Mouse (Mus musculus) ovary, postnatal 36 days (tissue): ENCODE measurements around the gene Slamf1.
"Not testable (repeated sequence)": the region's sequence is repeated elsewhere in the genome, so short reads cannot be mapped to it uniquely, and the experiment has no call there.

Source experiments
- DNase-seq: peaks from one replicate; pipeline ENCODE4 v3.0.0; 2022; ENCODE audit warnings: low spot score, mixed read lengths

Gene Slamf1

DNA sequence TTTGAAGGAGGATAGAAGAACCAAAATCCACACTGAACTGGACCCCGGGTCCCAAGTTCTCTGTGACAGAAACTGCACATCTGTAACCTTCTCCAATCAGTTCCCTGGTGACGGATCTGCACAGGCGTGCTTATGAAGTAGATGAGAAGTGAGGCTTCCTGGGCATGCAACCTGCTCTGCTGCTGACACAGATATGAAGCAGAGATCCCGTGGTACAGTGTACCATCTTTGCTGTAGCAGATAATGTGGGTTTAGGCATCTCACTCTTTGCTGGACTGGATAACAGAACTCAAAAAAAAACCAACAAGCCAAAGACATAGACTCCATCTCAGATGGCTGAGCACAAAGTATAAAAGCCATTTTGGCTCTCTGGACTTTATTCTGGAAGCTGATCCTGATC, 32.7 kb downstream of the Slamf1 start:
- no peak for DNase-seq

DNA sequence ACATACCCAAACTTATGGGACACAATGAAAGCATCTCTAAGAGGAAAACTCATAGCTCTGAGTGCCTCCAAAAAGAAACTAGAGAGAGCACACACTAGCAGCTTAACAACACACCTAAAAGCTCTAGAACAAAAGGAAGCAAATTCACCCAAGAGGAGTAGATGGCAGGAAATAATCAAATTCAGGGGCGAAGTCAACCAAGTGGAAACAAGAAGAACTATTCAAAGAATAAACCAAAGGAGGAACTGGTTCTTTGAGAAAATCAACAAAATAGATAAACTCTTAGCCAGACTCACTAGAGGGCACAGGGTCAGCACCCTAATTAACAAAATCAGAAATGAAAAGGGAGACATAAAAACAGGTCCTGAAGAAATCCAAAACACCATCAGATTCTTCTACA, 44.1 kb downstream of the Slamf1 start:
- not testable (repeated sequence) for DNase-seq

GRCm38 (mm10) chr1:171815545-171816439, 48.9 kb downstream of the Slamf1 start:
- DNase-seq: no peak

DNA sequence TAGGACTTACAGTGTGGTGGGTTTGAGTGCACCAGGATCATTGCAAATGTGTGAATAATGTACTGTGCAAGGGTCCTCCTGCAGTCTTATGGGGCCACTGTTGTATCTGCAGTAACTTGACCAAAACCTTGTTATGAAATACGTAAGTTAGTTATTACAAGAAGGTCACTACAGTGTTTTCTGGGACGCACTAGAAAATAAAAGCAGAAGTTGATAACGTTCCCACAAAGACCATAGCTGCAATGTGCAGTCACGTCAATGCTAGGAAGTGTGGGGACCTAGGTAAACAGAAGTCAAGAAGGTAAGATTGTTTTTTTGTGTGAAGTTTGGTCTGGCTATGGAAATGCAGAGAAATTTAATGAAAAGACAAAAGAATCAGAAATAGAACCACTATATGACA, 50.1 kb downstream of the Slamf1 start:
- no peak for DNase-seq

- DNase-seq: no peak
These were observed 54.4 kb downstream of the Slamf1 start for GRCm38 (mm10) chr1:171821331-171821730.

- DNase-seq: no peak
These were observed 58.5 kb downstream of the Slamf1 start for GRCm38 (mm10) chr1:171825462-171825861.

DNA sequence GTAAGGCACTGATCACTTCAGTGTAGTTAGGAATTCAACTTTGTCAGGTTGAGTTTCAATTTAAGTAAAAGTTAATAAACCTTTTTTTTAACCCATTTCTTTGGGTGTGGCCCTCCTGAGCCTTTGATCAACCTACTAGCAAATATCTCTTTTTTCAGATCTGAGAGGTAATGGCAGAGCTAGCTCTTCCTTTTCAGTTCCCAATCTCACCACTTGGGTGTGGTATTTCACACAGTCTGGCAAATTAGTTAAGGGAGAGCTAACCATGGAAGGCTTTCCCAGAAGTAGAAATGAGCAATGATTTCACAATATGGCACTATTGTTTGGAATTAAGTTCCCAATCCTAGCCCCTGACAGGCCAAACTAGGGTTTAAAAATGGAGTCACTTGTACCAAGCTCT, 59.2 kb downstream of the Slamf1 start:
- no peak for DNase-seq

DNA sequence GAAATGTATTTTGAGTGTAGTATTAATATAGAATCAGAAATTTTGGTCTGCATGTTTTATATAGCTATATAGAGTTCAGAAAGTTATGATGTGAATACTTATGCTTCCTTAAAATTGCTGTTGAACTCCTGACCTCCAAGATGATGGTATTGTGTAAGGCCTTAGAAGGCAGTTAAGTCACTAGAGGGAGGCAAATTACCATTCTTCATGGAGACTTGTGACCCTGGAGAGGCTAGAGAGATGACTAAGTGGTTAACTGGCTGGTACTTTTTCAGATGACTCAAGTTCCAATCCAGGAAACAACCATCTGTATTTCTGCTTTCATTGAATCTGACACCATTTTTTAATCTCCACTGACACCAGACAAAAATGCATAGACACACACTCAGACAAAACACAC, 60.7 kb downstream of the Slamf1 start:
- no peak for DNase-seq

DNA sequence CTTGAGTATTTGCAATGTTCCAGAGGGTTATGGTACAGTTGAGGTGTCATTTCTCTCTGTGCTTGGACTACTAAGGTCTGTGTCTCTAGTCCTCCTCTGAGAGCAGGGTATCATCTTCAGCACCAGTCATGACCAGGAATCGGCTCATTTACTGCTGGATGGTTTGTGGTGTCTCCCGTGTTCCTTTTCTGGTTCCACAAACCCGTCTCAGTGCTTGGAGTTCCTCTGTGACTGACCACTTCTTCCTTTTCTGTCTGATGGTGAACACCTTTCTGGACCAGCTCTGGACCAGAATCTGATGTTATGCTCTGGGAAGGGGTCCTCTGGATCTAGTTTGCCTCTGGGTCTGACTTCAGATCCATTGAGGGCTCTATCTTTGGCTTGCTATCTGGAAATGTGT, 72.6 kb downstream of the Slamf1 start, which contains the start of gene Cd84:
Cd84 (plus strand) TSS at position 210 of the 400 bp plus-strand sequence.
- no peak for DNase-seq

DNA sequence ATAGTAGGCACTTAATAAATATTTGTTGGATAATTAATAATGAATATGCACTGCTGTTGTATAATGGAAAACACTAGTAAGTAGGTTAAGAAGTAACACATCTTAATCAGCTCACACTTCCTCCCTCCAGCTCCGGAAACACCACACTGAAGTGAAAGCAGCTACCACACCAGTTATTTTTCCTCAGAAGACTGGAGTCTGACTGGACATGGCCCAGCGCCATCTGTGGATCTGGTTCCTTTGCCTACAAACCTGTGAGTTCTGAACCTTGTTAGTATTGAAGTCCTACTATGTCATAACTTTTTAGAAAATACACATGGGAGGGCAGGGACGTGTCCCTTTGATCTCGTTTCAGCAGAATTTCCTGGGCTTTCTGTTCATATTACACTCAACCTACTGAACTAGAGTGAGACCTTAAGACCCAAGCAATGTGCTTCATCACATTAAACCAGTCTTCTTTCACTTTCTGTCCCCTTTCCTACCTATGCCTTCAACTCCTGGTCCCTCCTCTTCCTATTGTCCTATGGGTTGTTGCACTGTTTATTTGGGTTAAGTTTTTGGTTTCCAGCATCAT, 73.6 kb downstream of the Slamf1 start:
- DNase-seq: no peak

GRCm38 (mm10) chr1:171845035-171845754, 78.3 kb downstream of the Slamf1 start:
- DNase-seq: no peak

- no peak for DNase-seq
These were observed 81.3 kb downstream of the Slamf1 start for GRCm38 (mm10) chr1:171848201-171848600.

GRCm38 (mm10) chr1:171848757-171849156, 81.8 kb downstream of the Slamf1 start:
- DNase-seq: no peak

DNA sequence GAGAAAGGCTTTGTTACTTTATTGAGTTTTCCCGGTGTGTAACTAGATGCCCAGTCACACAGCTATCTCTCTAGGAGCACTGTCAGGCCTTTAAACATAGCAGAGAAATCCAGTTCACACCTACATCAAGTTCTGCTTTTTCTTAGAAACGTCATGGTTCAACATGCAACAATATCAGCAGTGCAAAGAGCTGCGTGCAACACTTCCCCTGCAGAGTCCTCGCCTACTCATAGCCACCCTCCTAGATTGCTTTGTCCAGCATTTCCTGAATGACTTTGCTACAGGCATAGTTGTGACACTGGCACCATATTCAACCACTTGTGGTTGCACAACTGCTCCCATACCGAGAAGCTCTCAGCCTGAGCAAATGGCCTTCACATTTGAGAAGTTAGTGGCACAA, 82.5 kb downstream of the Slamf1 start:
- DNase-seq: no peak
